Mouse (Mus musculus) large intestine, adult 2 months (tissue): ENCODE measurements around the gene Pus7l. TPM values are rescaled to one million over a fixed set of nuclear protein-coding genes. Genes with fewer than 3 reads are reported as not detected.
"Not testable (repeated sequence)": the region's sequence is repeated elsewhere in the genome, so short reads cannot be mapped to it uniquely, and the experiment has no call there.

Experiments used
- DNase-seq: peaks from one replicate; pipeline ENCODE4 v3.0.0-alpha.2; 2012; ENCODE audit warnings: low read depth, low spot score
- WGBS: fragments of 180-500 bp; shearing (Covaris S2); methylation state at CpG from one replicate; pipeline ENCODE4 v1.1.7; 2018; 5-methylcytosine and 5-hydroxymethylcytosine counted together
- polyA plus RNA-seq: library from polyadenylated mRNA; depleted of rRNA; stranded (reverse); fragments of >200 nt; gene quantifications from 2 replicates; pipeline ENCODE4 v1.2.3, GENCODE M21; 2012

The Pus7l gene
- polyA plus RNA-seq, 1 experiment: 2.8 TPM

DNA sequence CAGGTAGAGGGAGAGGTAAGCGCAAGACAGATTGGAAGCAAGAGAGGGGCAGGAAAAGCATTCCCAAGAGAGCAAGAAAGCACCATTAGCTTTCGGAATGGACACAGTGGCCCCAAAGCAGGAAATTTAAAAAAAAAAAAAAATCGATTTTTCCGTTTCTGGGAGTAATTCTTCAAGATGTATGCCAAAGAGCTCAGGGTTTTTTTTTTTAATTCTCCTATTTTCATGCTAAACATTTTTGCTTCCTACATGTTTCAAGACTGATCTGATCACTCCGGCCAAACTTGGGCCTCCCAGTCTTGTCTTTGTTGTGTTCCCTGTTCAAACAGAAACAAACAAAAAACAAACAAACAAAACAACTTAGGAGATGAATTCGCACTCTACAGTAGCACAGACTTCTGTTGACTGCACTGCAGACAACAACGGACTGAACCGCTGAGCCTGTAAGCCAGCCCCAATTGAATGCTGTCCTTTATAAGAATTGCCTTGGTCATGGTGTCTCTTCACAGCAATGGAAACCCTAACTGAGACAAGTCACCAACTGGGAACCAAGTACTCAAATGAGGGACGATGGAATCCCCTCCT lies 797 bp upstream of the Pus7l start:
- no peak for DNase-seq
- 25% methylated on average over 9 of the region's 9 CpGs for WGBS

DNA sequence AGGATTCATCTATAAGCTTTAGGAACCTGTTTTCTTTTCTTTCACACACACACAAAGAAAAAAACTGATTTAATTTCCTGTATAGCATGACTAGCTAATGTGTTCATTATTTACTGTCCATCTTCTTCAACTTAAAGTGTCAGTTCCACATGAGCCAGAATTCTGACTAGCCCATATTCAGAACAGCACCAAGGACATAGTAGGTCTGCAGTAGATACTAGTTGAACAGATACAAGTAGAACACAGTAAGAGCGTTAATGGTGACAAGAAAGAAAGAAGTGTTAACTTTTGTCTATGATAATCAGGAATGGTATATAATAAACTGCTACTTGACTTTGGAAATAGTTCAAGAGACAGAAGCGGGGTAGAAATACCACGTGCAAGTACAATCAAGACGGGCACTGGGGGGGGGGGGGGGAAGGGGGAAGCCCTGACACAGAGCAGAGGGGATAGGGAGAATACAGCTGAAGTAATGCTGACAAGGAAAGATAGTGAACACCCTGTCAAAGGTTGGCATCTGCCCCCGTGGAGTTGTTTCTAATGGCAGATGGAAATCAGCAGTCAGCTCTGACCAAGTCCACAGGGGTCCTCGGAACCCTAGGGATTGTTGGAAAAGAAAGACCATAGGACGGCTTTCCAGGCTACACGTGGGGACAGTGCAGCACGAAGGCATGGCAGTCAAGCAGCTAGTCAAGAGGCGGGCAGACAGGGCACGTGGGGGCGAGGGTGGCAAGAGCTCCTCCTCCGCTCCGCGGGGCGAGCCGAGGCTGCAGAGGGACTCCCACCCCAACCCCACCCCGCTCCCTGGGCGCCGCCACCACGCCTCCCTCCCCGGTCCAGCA lies 559 bp downstream of the Pus7l start:
- WGBS: 5% methylated on average over 22 of the region's 22 CpGs

DNA sequence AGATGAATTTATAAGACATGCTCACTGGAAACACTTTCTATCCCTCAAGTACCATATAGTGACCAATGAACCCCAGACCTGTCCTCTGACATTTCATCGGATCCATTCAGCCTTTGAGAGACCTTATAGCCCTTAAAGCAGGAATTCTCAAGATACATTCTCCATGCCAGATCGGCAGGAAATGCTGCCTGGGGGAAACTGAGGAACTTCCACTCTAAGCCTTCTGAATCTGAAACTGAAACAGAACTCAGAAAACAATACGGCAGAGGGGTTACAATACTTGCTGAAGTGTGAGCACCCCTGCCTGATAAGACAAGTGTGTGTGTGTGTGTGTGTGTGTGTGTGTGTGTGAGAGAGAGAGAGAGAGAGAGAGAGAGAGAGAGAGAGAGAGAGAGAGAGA lies 4.1 kb downstream of the Pus7l start:
- WGBS: 89% methylated on average over 3 of the region's 3 CpGs
- DNase-seq: no peak

More for the DNA sequence above, 559 bp downstream of the Pus7l start:
- DNase-seq: no peak

DNA sequence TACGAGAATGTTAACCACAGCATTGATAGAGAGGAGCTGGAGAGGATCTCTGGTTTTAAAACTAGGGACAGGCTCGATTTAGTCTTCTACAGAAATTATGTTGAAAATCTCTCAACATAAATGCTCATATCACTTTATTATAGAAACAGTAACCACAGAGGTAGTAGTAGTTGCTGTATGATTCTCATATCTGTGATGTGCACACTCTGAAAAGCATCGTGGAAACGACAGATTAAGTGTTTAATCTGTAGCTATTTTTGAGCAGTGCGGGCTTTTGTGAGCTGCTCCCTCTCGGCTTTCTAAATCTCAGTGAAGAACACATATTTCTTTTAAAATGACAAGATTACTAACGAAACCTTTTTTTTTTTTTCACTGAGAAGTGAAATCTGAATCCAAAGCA lies 7.8 kb downstream of the Pus7l start:
- WGBS: 93% methylated on average over 7 of the region's 7 CpGs
- DNase-seq: no peak

DNA sequence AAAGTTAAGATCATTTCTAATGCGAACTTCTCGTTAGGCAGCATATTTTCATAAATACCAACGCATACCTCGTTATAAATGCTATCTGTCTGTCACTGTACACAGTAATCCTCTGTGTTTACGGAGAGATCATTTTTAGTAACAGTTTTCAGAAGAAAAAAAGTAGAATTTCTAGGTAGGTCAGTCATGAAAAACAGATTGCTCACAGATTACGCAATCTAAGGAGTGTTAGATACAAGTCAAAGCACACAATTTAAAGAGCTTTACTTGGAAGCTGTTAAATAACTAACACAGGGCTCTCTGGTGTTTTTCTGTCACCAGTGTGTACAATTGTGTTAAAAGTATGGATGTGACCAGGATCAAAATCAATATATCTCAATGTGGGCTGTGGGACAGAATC lies 10.4 kb downstream of the Pus7l start:
- no peak for DNase-seq

DNA sequence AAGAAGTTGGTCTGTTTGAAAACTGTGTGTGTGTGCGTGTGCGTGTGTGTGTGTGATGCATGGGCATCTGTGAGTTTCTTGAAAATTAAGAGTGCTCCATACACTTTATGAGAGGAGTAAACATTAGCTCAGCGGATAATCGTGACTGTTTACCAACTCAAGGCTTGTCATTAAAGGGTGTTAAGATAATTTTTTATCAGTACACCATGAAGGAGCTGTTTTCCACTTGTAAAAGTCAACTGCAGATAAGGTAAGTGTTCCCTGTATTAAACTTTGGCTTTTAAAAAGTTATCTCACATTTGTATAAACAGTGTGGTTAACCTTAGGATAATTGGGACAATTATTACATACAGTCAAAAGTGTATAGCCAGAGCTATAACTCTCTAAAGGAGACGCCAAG lies 11.0 kb downstream of the Pus7l start:
- DNase-seq: no peak
- 53% methylated on average over 5 of the region's 5 CpGs for WGBS

More for the DNA sequence above, 10.4 kb downstream of the Pus7l start:
- 68% methylated on average over 6 of the region's 6 CpGs for WGBS

DNA sequence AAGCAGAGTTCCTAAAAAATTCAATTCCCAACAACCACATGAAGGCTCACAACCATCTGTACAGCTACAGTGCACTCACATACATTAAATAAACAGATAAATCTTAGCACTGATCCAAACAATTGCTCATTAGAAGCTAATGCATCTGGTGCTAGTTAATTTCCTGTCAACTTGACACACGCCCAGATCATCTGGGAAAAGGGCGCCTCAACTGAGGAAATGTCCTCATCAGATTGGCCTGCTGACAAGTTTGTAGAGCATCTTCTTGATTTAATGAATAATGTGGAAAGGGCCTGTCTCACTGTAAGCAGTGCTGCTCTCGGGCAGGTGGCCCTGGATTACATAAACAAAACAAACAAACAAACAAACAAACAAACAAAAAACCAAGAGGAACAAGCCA lies 12.8 kb downstream of the Pus7l start:
- no peak for DNase-seq
- WGBS: 76% methylated on average over 3 of the region's 3 CpGs

DNA sequence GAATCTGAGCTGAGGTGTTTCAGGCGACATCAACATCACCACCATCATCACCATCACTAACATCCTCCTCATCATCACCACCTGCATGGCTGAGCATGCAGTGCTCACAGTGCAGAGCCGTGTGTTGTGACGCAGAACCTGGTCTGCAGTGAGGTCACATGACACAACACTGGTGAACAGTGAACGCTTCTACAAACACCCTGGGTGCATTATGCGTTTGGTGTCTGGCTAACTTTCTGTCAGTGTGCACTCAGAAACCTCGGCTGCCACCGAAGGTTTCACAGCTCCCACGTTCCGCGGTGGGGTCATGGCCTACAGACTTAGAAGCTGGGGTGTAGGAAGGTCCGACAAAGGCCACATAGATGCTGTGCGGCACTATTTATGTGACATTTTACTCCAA lies 18.4 kb downstream of the Pus7l start:
- 87% methylated on average over 12 of the region's 12 CpGs for WGBS
- no peak for DNase-seq

DNA sequence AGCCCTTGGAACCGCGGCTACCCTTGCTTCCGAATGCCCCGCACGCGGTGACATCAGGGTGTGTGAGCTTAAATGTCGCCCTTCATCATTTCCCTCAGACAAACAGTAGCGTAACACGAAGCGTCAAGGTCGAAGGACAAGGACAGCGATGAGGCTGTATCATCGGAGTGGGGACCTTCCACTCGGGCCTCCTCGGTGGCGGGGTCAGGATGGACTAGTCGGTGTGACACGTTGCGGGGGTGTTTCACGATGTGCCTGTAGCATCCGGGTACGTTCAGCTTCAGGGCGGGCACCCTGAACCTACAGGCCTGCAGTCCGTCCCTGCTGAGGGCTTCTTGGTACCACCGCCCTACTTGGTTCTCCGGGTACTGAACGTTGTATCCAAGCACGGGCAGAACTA lies 20.1 kb downstream of the Pus7l start:
- WGBS: 90% methylated on average over 28 of the region's 28 CpGs
- DNase-seq: no peak

DNA sequence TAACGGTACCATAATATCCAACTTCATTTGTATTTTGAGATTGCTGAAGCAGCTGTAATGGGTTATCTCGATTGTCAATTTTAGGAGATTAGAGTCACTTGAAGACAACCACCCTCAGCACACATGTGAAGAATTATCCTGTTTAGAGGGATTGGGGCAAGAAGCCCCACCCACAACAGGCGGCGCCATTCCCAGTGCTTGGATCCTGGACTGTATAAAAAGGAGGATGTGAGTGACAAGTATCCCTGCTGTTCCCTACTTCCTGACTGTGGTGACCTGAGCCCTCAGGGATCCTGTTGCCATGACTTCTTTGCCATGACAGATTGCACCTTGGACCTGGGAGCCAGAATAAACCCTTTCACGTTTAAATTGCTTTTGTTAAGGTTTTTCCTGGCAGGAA lies 22.4 kb downstream of the Pus7l start:
- no peak for DNase-seq
- WGBS: 69% methylated on average over 5 of the region's 5 CpGs

DNA sequence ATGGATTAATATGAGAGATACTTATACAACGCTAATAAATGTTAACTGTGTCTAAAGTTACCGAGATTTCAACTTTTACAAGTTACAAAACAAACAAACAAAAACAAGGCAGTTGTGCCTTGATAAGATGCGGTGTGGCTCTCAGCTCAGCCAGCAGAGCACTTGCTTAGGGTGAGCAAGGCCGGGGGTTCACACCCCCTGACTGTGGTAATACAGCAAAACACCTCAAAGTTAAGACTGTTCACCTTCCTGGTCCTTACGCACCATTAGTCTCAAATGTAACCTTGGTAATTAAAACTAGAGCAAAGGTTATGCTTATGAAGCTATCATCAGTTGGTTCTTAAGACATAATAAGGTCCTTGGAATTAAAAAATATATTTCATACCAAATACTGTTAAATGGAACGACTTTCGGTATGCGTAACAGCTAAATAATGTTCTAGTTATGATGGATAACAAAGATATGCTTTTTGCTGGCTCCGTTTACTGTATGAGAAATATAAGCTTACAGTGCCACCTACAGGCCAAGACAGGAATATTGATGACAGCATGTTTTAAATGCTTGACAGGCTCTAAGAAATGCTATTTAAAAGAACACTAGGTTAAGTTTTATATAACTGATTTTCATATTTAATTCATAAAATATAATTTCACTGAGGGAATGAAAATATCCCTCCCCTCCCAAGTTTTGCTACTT lies 23.0 kb downstream of the Pus7l start:
- WGBS: 25% methylated on average over 9 of the region's 9 CpGs
- DNase-seq: peak; percentile 47

DNA sequence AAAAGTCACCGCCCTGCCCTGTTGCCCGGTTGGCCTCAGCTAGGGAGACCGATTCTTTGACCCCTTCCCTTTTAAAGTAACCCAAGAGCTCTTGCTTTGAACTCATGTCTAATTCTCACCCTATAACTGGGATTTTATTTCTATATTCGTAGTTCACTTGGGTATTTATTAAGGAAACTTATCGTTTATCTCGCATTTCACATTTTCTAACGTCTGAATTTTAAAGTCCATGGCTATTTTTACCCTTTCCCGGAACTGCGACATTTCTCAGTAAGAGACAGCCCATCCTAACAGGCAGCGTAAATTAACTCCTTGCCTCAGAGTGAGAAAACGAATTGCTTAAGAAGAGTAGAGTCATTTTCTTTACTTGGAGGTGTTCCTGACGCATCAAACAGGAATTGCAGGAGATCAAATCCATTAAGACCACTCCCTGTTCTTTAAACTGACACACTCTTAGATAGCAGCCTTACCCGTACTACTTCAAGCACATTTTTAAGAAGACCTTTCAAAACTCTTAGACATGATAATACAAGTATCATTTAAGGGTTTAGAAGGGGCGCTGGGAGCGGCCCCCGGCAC lies 25.3 kb downstream of the Pus7l start:
- DNase-seq: no peak
- WGBS: 65% methylated on average over 16 of the region's 16 CpGs

DNA sequence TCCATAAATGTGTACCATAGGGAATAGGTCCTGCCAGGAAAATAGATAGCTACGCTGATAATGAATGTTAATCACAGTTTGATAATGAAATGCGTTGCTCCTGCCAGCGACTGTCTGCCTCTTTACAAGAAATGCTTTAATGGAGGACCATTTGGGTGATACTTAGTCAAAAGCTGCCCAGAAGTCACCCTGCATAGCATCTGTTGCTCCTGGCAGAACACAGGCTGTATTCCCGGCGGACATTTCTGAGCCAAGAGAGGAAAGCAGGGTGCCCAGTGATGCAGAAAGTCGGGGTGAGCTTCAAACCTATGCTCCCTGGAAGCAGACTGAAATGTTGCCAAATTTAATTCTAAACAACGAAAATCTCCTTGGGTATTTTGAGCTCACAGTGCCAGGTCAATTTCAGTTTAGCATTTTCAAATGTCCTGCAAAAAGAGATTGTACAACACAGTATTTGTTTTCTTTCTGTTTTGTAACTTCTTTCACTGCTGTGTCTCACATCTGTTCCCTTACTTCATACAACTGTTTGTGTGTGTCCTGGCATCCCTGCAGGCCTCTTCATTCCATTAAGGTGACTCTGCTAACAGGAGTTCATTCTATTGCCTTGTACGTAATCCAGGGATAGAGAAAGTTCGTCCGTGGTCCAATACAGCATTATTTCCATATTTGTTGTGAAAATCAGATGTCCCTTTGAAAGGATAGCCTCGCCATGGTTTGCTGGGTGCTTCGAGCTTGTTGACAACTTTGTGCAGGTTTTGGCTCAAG lies 39.7 kb downstream of the Pus7l start:
- DNase-seq: no peak
- WGBS: 69% methylated on average over 12 of the region's 12 CpGs

DNA sequence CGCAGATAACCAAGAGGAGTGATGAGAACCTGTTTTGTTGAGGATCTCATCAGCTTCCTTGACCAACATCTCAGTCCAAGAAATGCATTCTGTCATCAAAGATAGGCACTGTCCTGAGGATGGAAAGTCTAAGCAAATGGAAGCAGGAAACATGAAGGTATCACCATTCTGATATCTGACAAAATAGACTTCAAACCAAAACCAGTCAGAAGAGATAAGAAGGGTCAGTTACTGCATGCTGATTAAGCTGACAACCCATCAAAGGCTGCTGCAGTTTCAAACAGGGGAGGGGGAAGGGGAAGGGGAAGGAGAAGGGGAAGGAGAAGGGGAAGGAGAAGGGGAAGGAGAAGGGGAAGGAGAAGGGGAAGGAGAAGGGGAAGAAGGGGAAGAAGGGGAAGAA lies 44.1 kb downstream of the Pus7l start:
- DNase-seq: no peak
- WGBS: 73% methylated on average over 1 of the region's 1 CpGs

DNA sequence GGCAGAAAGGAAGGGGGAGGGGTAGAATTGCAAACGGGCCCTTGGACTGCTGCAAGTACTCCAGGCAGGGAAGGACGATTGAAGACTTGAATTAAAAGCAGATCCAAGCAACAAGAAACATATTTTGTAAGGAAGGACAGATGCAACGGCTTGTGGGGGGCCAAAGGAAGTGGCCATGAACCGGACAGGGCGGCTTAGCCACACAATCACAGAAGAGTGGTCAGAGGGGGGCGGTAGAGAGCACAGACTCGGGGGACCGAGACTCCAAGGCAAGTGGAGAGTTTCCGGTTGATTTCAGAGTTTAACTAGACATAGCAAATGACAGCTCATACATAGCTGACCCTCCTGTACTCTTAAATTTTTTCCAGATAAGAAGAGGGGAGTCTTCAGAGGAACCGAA lies 47.4 kb downstream of the Pus7l start:
- 81% methylated on average over 10 of the region's 10 CpGs for WGBS

DNA sequence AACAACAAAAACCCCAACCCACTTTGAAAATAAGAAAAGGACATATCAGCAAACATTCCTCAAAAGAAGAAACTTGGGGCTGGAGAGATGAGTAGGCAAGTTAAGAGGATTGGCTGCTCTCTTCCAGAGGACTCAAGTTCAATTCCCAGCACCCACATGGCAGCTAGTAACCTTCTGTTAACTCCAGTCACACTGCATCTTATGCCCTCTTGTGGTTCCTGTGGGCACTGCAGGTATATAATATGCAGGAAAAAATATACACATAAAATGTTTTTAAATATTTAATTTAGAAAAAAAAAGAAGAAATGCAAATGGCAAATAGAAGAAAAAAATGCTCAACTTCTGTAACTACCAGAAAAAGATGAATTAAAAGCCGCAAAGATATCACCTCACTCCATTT lies 48.9 kb downstream of the Pus7l start:
- 98% methylated on average over 1 of the region's 1 CpGs for WGBS
- DNase-seq: no peak

More for the DNA sequence above, 47.4 kb downstream of the Pus7l start:
- DNase-seq: no peak

DNA sequence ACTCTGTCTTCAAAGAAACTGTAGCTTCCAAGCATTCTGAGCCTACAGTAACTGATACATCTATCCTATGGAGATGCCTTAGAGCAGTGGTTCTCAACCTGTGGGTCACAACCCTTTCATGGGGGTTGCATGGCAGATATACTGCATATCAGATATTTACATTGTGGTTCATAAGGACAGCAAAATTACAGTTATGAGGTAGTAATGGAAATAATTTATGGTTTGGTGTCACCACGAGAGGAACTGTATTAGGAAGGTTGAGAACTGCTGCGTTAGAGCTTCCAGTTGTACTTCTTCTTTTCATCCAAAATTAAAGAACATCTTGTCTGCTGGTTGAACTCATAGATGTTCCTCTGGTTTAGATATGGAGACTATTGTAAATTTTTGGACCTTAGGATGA lies 53.9 kb downstream of the Pus7l start:
- 82% methylated on average over 2 of the region's 2 CpGs for WGBS

DNA sequence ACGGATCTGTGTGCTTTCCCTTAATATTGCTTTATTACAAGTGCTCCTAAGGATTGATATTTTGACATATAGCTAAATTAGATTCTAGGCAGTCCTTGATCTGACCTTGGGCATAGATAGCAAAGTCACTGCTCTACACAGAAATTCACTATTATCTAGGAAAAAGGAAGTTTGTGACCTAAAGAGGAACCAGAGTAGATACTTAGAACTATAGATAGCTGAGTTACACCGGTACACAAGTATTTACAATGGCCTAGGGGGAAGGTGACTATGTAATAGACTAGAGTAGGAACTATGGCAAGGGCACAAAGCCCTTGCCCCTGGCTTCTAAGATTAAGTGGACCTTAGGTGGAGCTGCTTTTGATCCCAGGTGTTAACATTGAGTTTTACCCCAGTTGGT lies 55.3 kb downstream of the Pus7l start:
- WGBS: 87% methylated on average over 2 of the region's 2 CpGs

More for the DNA sequence above, 53.9 kb downstream of the Pus7l start:
- no peak for DNase-seq

DNA sequence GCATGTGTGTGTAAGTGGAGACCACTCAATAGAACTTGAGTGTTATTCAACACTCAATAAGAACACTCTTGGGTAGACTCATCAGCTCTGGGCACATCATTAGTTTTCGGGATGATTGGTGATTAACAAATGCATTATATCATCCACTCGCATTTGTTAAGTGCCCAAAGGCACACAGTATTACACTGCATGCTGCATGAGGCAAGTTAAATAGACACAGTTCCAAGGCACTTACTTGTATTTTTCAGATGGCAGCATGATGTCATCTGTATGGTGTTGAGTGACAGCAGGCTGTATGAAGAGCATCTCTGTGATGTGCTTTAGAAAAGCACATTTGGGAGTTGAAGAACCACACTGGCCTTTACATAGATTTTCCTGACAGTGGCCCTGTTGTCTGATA lies 60.8 kb downstream of the Pus7l start:
- 93% methylated on average over 2 of the region's 2 CpGs for WGBS

More for the DNA sequence above, 55.3 kb downstream of the Pus7l start:
- not testable (repeated sequence) for DNase-seq

DNA sequence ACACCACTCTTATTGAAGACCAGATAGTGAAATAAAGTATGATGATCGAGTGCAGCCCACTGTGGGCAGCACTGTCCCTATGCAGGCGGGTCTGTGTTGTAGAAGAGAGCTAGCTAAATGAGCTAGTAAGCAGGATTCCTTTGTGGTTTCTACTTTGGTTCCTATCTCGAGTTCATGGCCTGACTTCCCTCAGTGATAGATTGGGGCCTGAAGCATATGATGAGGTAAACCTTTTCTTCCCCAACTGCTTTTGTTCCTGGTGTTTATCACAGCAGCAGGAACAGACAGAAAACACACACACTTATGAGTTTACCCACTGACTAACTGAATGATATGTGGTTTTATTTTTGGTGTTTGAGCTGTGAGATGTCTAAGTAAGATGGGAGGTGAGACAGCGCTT lies 62.6 kb downstream of the Pus7l start:
- 86% methylated on average over 4 of the region's 4 CpGs for WGBS
- DNase-seq: no peak

More for the DNA sequence above, 60.8 kb downstream of the Pus7l start:
- no peak for DNase-seq
